Mouse (Mus musculus) adrenal gland, postnatal 25 days (tissue): Measurements from ENCODE around the gene Olfr1016. TPM values are rescaled to one million over a fixed set of nuclear protein-coding genes. Genes with fewer than 3 reads are reported as not detected.

ENCODE experiments used
- DNase-seq: peaks from one replicate; pipeline ENCODE4 v3.0.0; 2021; ENCODE audit warnings: mixed read lengths
- long read RNA-seq: library from polyadenylated mRNA; stranded (forward); transcript quantifications from one replicate; pipeline ENCODE4 v2.0.0, GENCODE M21; 2021
- total RNA-seq: library from RNA; stranded (reverse); gene quantifications from 2 replicates; pipeline ENCODE4 v1.2.3, GENCODE M21; 2021

Gene Olfr1016
- not detected in 2 replicates for total RNA-seq
- long read RNA-seq = 0 reads

GRCm38 (mm10) chr2:85802444-85802843 lies at the start of gene Olfr1016:
Olfr1016 (minus strand) TSS chr2:85802544.
- no peak for DNase-seq

- no peak for DNase-seq
Observed at GRCm38 (mm10) chr2:85846730-85847129, 44.4 kb upstream of the Olfr1016 start, which contains the start of gene Olfr1020. Olfr1020 (plus strand) TSS chr2:85847030.

- no peak for DNase-seq
Observed at GRCm38 (mm10) chr2:85845383-85845782, 43.0 kb upstream of the Olfr1016 start, which contains the start of gene Olfr1019. Olfr1019 (minus strand) TSS chr2:85845483.

GRCm38 (mm10) chr2:85818179-85818578 lies 15.8 kb upstream of the Olfr1016 start, which contains the start of gene Olfr1018:
Olfr1018 (plus strand) TSS chr2:85818479.
- no peak for DNase-seq

- DNase-seq = no peak
Observed at GRCm38 (mm10) chr2:85804501-85804900, 2.2 kb upstream of the Olfr1016 start.

- DNase-seq = no peak
Observed at GRCm38 (mm10) chr2:85792331-85792730, 10.0 kb downstream of the Olfr1016 start.

- DNase-seq = no peak
Observed at GRCm38 (mm10) chr2:85781717-85782116, 20.6 kb downstream of the Olfr1016 start, which contains the start of gene Olfr1015. Olfr1015 (plus strand) TSS chr2:85782017.

- DNase-seq = no peak
Observed at GRCm38 (mm10) chr2:85772413-85772812, 29.9 kb downstream of the Olfr1016 start, which contains the start of gene Olfr1014. Olfr1014 (plus strand) TSS chr2:85772713.

- no peak for DNase-seq
Observed at GRCm38 (mm10) chr2:85766798-85767197, 35.5 kb downstream of the Olfr1016 start, which contains the start of gene Olfr1013. Olfr1013 (plus strand) TSS chr2:85767098.

GRCm38 (mm10) chr2:85762666-85763065 lies 39.7 kb downstream of the Olfr1016 start, which contains the start of gene Olfr1012:
Olfr1012 (minus strand) TSS chr2:85762766.
- DNase-seq = no peak

GRCm38 (mm10) chr2:85753822-85754221 lies 48.5 kb downstream of the Olfr1016 start:
- DNase-seq = no peak

Other genes with a start within 250 kb of the Olfr1016 start
- not detected in 2 replicates for gene Olfr996, start 223.3 kb downstream of the Olfr1016 start, total RNA-seq
- not detected in 2 replicates for gene Olfr998, start 213.6 kb downstream of the Olfr1016 start, total RNA-seq
- gene Olfr1000, start 190.6 kb downstream of the Olfr1016 start, total RNA-seq = not detected in 2 replicates
- gene Olfr1002, start 151.8 kb downstream of the Olfr1016 start, total RNA-seq = not detected in 2 replicates
- gene Olfr154, start 138.1 kb downstream of the Olfr1016 start, total RNA-seq = not detected in 2 replicates
- gene Olfr1006, start 123.8 kb downstream of the Olfr1016 start, total RNA-seq = not detected in 2 replicates
- gene Olfr1008, start 113.1 kb downstream of the Olfr1016 start, total RNA-seq = not detected in 2 replicates
- 0.30 TPM in 1 of 2 replicates, not detected in the other for gene Olfr1009, start 87.1 kb downstream of the Olfr1016 start, total RNA-seq
- not detected in 2 replicates for gene Olfr1012, start 39.8 kb downstream of the Olfr1016 start, total RNA-seq
- gene Olfr1013, start 35.4 kb downstream of the Olfr1016 start, total RNA-seq = 0.06 TPM in 1 of 2 replicates, not detected in the other
- gene Olfr1014, start 29.8 kb downstream of the Olfr1016 start, total RNA-seq = 0.38 TPM in 1 of 2 replicates, not detected in the other
- gene Olfr1015, start 20.5 kb downstream of the Olfr1016 start, total RNA-seq = not detected in 2 replicates
- not detected in 2 replicates for gene Olfr1018, start 15.9 kb upstream of the Olfr1016 start, total RNA-seq
- not detected in 2 replicates for gene Olfr1019, start 42.9 kb upstream of the Olfr1016 start, total RNA-seq
- not detected in 2 replicates for gene Olfr1020, start 44.5 kb upstream of the Olfr1016 start, total RNA-seq
- not detected in 2 replicates for gene Olfr1022, start 66.0 kb upstream of the Olfr1016 start, total RNA-seq
- gene Olfr1023, start 83.1 kb upstream of the Olfr1016 start, total RNA-seq = not detected in 2 replicates
- gene Olfr1024, start 102.5 kb upstream of the Olfr1016 start, total RNA-seq = not detected in 2 replicates
- gene Olfr1025-ps1, start 112.6 kb upstream of the Olfr1016 start, total RNA-seq = not detected in 2 replicates
- not detected in 2 replicates for gene Olfr1026, start 119.0 kb upstream of the Olfr1016 start, total RNA-seq
- not detected in 2 replicates for gene Olfr1028, start 147.9 kb upstream of the Olfr1016 start, total RNA-seq
- gene Olfr1029, start 171.4 kb upstream of the Olfr1016 start, total RNA-seq = not detected in 2 replicates
- not detected in 2 replicates for gene Olfr1030, start 176.7 kb upstream of the Olfr1016 start, total RNA-seq
- not detected in 2 replicates for gene Olfr1031, start 187.8 kb upstream of the Olfr1016 start, total RNA-seq
- gene Olfr1032, start 203.0 kb upstream of the Olfr1016 start, total RNA-seq = not detected in 2 replicates
- gene Olfr1033, start 218.1 kb upstream of the Olfr1016 start, total RNA-seq = 4.5 and 4.9 TPM in 2 replicates
- 0.29 and 0.33 TPM in 2 replicates for gene Olfr1034, start 243.3 kb upstream of the Olfr1016 start, total RNA-seq